Mouse (Mus musculus): Measurements from ENCODE around the gene Ptafr. TPM values are rescaled to one million over a fixed set of nuclear protein-coding genes. Genes with fewer than 3 reads are reported as not detected.
"Not testable (repeated sequence)": the region's sequence is repeated elsewhere in the genome, so short reads cannot be mapped to it uniquely, and the experiment has no call there.

Ptafr gene
- polyA plus RNA-seq, 1 experiment from 2014 or later, result 0.23 TPM

DNA sequence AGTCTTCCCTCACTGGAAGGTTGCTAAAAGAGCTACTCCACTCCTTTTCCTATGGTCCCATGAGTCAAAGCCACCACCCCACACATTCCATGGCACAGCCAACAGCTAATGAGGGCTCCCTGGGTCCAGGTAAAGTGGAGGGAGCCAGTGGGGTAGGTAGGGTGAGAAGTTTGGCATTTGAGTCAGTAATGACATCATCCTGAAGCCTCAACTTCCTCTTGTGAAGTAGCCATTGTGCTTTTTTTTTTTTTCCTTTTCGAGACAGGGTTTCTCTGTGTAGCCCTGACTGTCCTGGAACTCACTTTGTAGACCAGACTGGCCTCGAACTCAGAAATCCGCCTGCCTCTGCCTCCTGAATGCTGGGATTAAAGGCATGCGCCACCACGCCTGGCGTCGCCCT lies 8.3 kb upstream of the Ptafr start:
- not testable (repeated sequence) for H3K4me3 ChIP-seq (replicated peaks); H3K9me3 ChIP-seq; H3K9ac ChIP-seq (replicated peaks); H3K27ac ChIP-seq; H3K4me1 ChIP-seq (replicated peaks); H3K27me3 ChIP-seq; H3K4me2 ChIP-seq; ATAC-seq (ENCODE audit: insufficient number of reproducible peaks, insufficient read depth, low FRiP score, low TSS enrichment, low read depth)
- 88% methylated on average over 7 of the region's 7 CpGs for WGBS
- peaks cover 44% of the 10 kb centered on the region for H3K36me3 ChIP-seq

- Histone ChIP-seq H3K36me3 (no peaks in the 10 kb centered on the region), H3K9ac (replicated peaks) (no peak overlapping the region), H3K27me3 (no peaks in the 10 kb centered on the region), H3K9me3 (no peaks in the 10 kb centered on the region), H3K27ac (no peak overlapping the region), H3K4me2 (no peak overlapping the region), H3K4me3 (replicated peaks) (no peak overlapping the region), H3K4me1 (replicated peaks) (no peaks in the 10 kb centered on the region; the same call in 1 of the 2 replicates)
- no peak for ATAC-seq (ENCODE audit: insufficient number of reproducible peaks, insufficient read depth, low FRiP score, low TSS enrichment, low read depth)
- 82% methylated on average over 3 of the region's 3 CpGs for WGBS
Measured at GRCm38 (mm10) chr4:132563261-132563660, 606 bp upstream of the Ptafr start.

- no peaks in the 10 kb centered on the region for H3K36me3 ChIP-seq
- no peak overlapping the region for H3K4me2 ChIP-seq
- WGBS, result 78% methylated on average over 12 of the region's 12 CpGs
- H3K9me3 ChIP-seq, result peaks cover 8% of the 10 kb centered on the region; the same call in 1 of the 2 replicates
- H3K4me3 ChIP-seq (replicated peaks), result no peak overlapping the region
- no peak overlapping the region for H3K9ac ChIP-seq (replicated peaks)
- H3K27ac ChIP-seq, result no peak overlapping the region
- ATAC-seq (ENCODE audit: insufficient number of reproducible peaks, insufficient read depth, low FRiP score, low TSS enrichment, low read depth), result no peak
- H3K4me1 ChIP-seq (replicated peaks), result no peaks in the 10 kb centered on the region; the same call in 1 of the 2 replicates
- no peaks in the 10 kb centered on the region for H3K27me3 ChIP-seq
Measured at GRCm38 (mm10) chr4:132565089-132565747, 1.4 kb downstream of the Ptafr start.

DNA sequence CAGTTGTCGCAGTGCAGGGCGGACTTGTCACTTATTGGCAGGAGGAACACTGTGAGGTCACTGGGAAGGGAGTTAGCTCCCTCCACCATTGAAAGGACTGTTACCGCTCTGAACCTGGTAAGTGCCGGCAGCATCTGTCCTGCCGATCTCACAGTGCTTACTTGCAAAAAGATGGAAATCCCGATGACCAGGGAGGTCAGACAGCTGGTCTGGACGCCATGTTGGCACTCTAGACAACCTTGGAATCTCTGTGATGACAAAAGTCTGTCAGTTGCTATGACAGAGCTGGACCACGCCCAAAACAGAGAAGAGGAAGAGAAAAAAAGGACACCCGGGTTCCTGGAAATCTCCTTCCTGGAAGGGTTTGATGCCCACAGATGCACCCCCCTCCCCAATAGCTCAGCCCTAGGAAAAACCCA lies 3.5 kb downstream of the Ptafr start:
- 67% methylated on average over 9 of the region's 9 CpGs for WGBS

DNA sequence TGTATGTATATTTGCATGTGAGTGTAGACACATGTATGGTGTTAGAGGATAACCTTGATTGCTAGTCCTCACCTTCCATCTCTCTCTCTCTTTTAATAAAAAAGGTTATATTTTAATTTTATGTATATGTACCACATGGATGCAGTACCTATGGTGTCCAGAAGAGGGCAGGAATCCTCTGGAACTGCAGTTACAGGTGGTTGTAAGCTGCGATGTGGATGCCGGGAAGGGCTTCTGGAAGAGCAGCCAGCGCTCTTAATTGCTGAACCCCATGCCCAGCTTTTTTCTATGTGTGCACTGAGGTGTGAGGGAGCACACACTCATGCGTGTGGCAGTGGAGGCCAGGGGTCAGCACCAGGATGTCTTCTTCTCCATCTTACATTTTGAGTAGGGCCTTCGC lies 5.2 kb downstream of the Ptafr start:
- Histone ChIP-seq H3K4me2 (no peak overlapping the region), H3K4me1 (replicated peaks) (no peaks in the 10 kb centered on the region), H3K4me3 (replicated peaks) (no peak overlapping the region), H3K9me3 (peaks cover 8% of the 10 kb centered on the region; the same call in 1 of the 2 replicates), H3K27ac (no peak overlapping the region), H3K9ac (replicated peaks) (no peak overlapping the region), H3K27me3 (no peaks in the 10 kb centered on the region), H3K36me3 (no peaks in the 10 kb centered on the region)
- ATAC-seq (ENCODE audit: insufficient number of reproducible peaks, insufficient read depth, low FRiP score, low TSS enrichment, low read depth), result no peak
- WGBS, result 88% methylated on average over 5 of the region's 5 CpGs

More for the DNA sequence above, 3.5 kb downstream of the Ptafr start:
- no peak overlapping the region for H3K9ac ChIP-seq (replicated peaks)
- no peak for ATAC-seq (ENCODE audit: insufficient number of reproducible peaks, insufficient read depth, low FRiP score, low TSS enrichment, low read depth)
- H3K27ac ChIP-seq, result no peak overlapping the region
- no peaks in the 10 kb centered on the region; the same call in 1 of the 2 replicates for H3K4me1 ChIP-seq (replicated peaks)
- H3K4me2 ChIP-seq, result no peak overlapping the region
- peaks cover 8% of the 10 kb centered on the region; the same call in 1 of the 2 replicates for H3K9me3 ChIP-seq
- no peaks in the 10 kb centered on the region for H3K36me3 ChIP-seq
- no peaks in the 10 kb centered on the region for H3K27me3 ChIP-seq
- no peak overlapping the region for H3K4me3 ChIP-seq (replicated peaks)

- H3K27ac ChIP-seq, result no peak overlapping the region
- no peak overlapping the region for H3K4me2 ChIP-seq
- H3K27me3 ChIP-seq, result no peaks in the 10 kb centered on the region
- 88% methylated on average over 9 of the region's 9 CpGs for WGBS
- H3K4me3 ChIP-seq (replicated peaks), result no peak overlapping the region
- no peaks in the 10 kb centered on the region for H3K36me3 ChIP-seq
- no peaks in the 10 kb centered on the region for H3K4me1 ChIP-seq (replicated peaks)
- peaks cover 8% of the 10 kb centered on the region; the same call in 1 of the 2 replicates for H3K9me3 ChIP-seq
- no peak overlapping the region for H3K9ac ChIP-seq (replicated peaks)
- ATAC-seq (ENCODE audit: insufficient number of reproducible peaks, insufficient read depth, low FRiP score, low TSS enrichment, low read depth), result no peak
Measured at GRCm38 (mm10) chr4:132571190-132571589, 7.3 kb downstream of the Ptafr start.

DNA sequence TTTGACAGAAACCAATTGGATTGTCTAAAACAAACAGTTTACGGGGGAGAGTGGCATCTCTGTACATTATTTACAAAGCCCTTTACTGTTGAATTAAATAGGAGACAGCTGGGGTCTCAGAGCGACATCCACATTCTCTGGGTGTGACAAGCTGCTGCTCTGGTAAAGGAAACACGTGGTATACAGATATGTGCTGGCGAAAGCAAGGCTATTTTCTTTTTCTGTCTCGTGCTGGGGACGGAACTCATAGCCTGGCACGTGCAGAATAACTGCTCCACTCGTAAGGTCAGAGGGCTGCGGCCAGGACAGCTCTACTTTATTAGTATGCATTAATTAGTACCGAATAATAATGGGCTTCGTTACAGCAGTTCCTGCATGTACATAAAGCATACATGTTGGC lies 9.5 kb downstream of the Ptafr start:
- Histone ChIP-seq H3K4me3 (replicated peaks) (no peak overlapping the region), H3K4me2 (no peak overlapping the region), H3K27me3 (no peaks in the 10 kb centered on the region), H3K9ac (replicated peaks) (no peak overlapping the region), H3K9me3 (peaks cover 8% of the 10 kb centered on the region; the same call in 1 of the 2 replicates), H3K27ac (no peak overlapping the region), H3K36me3 (no peaks in the 10 kb centered on the region), H3K4me1 (replicated peaks) (no peaks in the 10 kb centered on the region)
- no peak for ATAC-seq (ENCODE audit: insufficient number of reproducible peaks, insufficient read depth, low FRiP score, low TSS enrichment, low read depth)
- WGBS, result 55% methylated on average over 11 of the region's 11 CpGs

DNA sequence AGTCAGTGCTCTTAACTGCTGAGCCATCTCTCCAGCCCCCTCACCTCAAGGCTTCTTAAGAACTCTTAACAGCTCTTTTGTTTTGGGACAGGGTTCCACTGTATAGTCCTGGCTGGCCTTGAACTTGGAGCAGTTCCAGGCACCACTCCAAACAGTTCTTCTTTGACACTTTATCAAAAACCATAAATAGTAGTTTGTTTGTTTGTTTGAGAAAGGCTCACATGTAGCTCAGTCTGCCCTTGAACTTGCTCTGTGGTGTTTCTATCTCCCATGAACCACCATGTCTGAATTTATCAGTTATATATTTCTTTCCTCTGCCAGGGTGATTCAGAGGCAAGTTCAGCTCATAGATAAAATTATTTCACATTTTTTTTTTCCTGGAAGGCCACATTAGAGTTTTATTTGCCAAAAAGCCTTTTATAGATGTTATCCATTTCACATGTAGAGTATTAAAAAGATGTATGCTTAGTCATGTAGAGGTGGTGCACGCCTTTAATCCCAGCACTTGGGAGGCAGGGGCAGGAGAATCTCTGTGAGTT lies 11.0 kb downstream of the Ptafr start:
- ATAC-seq (ENCODE audit: insufficient number of reproducible peaks, insufficient read depth, low FRiP score, low TSS enrichment, low read depth), result no peak
- WGBS, result 88% methylated on average over 1 of the region's 1 CpGs
- H3K36me3 ChIP-seq, result no peaks in the 10 kb centered on the region
- H3K9ac ChIP-seq (replicated peaks), result no peak overlapping the region
- H3K4me2 ChIP-seq, result no peak overlapping the region
- no peak overlapping the region for H3K27ac ChIP-seq
- no peak overlapping the region for H3K4me3 ChIP-seq (replicated peaks)
- H3K9me3 ChIP-seq, result no peaks in the 10 kb centered on the region
- H3K4me1 ChIP-seq (replicated peaks), result no peaks in the 10 kb centered on the region
- no peaks in the 10 kb centered on the region for H3K27me3 ChIP-seq

GRCm38 (mm10) chr4:132583781-132584180 lies 19.9 kb downstream of the Ptafr start:
- Histone ChIP-seq H3K27me3 (no peaks in the 10 kb centered on the region), H3K9ac (replicated peaks) (no peak overlapping the region), H3K27ac (no peak overlapping the region), H3K4me2 (no peak overlapping the region), H3K4me3 (replicated peaks) (no peak overlapping the region), H3K9me3 (0 out of 2 replicates have a peak, but pooled peaks cover 5% of the 10 kb centered on the region), H3K4me1 (replicated peaks) (no peaks in the 10 kb centered on the region), H3K36me3 (no peaks in the 10 kb centered on the region)
- WGBS, result 75% methylated on average over 3 of the region's 3 CpGs
- no peak for ATAC-seq (ENCODE audit: insufficient number of reproducible peaks, insufficient read depth, low FRiP score, low TSS enrichment, low read depth)

- Histone ChIP-seq H3K9me3 (0 out of 2 replicates have a peak, but pooled peaks cover 5% of the 10 kb centered on the region), H3K4me3 (replicated peaks) (no peak overlapping the region), H3K9ac (replicated peaks) (no peak overlapping the region), H3K4me2 (no peak overlapping the region), H3K4me1 (replicated peaks) (no peaks in the 10 kb centered on the region), H3K27me3 (no peaks in the 10 kb centered on the region), H3K36me3 (no peaks in the 10 kb centered on the region), H3K27ac (no peak overlapping the region)
- ATAC-seq (ENCODE audit: insufficient number of reproducible peaks, insufficient read depth, low FRiP score, low TSS enrichment, low read depth), result no peak
- WGBS, result 76% methylated on average over 2 of the region's 2 CpGs
Measured at GRCm38 (mm10) chr4:132584975-132585374, 21.1 kb downstream of the Ptafr start.

- no peaks in the 10 kb centered on the region for H3K27me3 ChIP-seq
- no peak overlapping the region for H3K9ac ChIP-seq (replicated peaks)
- 92% methylated on average over 4 of the region's 4 CpGs for WGBS
- no peaks in the 10 kb centered on the region for H3K9me3 ChIP-seq
- H3K27ac ChIP-seq, result no peak overlapping the region
- H3K4me3 ChIP-seq (replicated peaks), result no peak overlapping the region
- no peaks in the 10 kb centered on the region for H3K4me1 ChIP-seq (replicated peaks)
- H3K36me3 ChIP-seq, result no peaks in the 10 kb centered on the region
- H3K4me2 ChIP-seq, result no peak overlapping the region
- ATAC-seq (ENCODE audit: insufficient number of reproducible peaks, insufficient read depth, low FRiP score, low TSS enrichment, low read depth), result no peak
Measured at GRCm38 (mm10) chr4:132586282-132586681, 22.4 kb downstream of the Ptafr start.

DNA sequence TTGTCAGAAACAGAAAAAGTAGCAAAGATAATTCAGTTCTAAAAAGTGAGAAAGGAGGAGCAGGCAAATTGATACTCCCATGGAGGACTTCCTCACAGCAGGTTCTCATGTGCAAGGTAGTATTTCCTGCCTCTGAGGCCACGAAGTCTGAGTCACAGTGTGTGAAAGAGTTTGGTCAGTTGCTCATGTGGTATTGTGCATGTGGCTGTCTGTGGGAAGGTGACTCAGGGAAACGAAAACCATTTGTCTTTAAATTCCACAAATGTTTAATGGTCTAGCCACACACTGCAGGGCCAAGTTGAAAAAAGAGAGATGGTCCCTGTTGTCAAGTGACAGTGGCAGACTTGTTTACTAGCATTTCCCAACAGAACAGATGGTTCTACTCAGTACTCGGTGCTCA lies 24.6 kb downstream of the Ptafr start:
- Histone ChIP-seq H3K9me3 (no peaks in the 10 kb centered on the region), H3K4me1 (replicated peaks) (no peaks in the 10 kb centered on the region), H3K27ac (no peak overlapping the region), H3K27me3 (no peaks in the 10 kb centered on the region), H3K4me3 (replicated peaks) (no peak overlapping the region), H3K9ac (replicated peaks) (no peak overlapping the region), H3K4me2 (no peak overlapping the region), H3K36me3 (no peaks in the 10 kb centered on the region)
- ATAC-seq (ENCODE audit: insufficient number of reproducible peaks, insufficient read depth, low FRiP score, low TSS enrichment, low read depth), result no peak
- 76% methylated on average over 3 of the region's 3 CpGs for WGBS
